Mouse (Mus musculus): ENCODE data around the gene Fyn.
A peak's percentile ranks its signal among the peaks of the same experiment; 100 is the strongest.

Gene Fyn

DNA sequence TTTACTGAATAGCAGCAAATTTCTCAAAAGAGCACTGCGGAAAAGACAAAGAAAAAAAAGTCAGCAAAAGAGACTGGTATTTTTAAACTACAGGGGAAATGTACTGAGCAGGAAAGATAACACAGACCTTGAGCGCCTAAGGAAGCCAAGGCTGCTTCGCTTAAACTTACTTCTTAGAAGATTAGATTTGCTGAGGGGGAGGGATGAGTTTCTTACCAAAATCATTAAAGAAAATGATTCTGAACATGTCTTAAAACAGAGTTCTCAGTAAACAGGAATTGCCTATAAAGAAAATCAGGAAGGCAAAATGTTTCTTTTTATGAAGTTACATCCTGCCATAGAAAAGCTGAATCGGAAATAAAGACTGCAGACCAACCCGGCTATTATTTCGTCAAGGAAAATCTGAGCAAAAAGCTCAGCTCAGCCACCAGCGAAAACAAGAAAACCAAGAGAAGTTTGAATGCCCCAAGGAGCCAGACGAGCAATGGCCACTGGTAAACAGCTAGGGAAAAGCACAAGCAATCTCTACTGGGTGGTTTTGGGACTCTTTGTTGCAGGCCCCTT is at the start of gene Fyn:
Fyn (plus strand) TSS at position 284 of the 564 bp plus-strand sequence.
- no peak for DNase-seq

DNA sequence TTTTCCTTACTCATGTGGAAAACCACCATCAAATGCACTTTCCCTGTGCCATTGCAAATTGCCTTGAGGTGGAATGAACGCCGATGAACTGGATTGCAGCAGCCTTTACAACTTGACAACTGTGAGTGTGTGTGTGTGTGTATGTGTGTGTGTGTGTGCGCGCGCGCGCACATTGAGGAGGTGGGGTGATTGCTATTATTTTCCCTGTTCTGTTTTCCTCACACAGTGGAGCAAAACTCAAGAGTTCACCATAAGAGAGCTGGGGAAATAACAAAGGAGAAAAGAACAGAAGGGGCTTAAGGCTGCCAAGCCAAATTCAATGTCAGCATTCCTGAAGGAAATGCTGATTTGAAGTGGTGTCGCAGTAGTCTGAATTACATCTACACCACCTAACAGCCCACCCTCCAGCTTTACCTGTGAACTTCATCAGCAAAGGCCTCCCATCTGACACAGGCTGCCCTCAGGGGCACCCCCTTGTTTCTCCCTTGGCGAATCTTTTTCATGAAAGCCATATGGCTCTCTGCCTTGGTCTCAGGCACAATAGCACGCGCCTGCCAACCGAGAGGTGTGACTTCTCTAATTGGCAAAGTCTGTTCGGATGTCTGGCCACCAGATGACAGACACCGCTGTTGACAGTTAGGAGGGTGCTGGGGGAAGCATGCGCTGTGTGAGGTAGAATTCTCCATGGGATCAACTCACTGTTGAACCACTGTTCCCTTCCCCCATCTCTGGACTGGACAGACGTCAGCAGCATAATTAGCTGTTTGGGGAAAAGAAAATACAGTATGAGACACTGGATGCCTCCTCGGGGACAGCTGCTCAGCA is 47.6 kb upstream of the Fyn start:
- peak; percentile 55 for DNase-seq

DNA sequence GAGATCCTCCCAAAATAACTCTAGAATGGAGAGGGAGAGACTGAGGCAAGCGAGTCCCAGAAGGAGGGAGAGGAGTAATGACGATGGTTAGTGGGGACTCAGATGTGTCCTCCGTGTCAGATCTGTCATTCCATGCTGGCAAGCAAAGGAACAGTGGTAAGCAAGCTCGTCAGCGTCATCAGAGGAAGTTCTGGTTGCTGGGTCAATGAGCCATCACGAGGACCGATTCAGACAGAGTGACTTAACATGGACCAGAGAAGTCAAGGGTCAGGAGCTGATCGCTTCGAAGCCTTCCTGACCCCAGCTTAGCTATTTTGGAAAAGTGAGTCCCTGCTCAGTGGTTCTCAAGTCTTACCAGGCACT is 47.1 kb upstream of the Fyn start:
- DNase-seq, result no peak

DNA sequence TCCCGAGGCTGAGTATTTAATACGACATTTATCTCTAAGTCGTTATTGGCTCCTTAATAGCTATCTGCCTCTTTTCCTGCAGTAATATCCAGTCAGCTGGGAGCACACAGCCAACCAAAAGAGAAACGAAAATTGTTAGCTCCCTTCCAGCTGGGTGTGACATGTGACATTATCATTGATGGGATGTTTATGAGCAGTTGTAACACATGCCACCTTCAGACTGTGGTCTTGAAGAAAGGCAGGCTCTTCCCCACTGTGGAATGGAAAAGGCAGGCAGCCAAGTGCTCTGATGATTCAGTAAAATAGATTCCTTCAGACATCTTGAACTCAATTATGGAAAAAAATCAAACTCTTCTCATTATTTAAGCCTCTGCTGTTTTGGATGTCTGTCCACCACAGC is 46.5 kb upstream of the Fyn start:
- DNase-seq, result no peak

DNA sequence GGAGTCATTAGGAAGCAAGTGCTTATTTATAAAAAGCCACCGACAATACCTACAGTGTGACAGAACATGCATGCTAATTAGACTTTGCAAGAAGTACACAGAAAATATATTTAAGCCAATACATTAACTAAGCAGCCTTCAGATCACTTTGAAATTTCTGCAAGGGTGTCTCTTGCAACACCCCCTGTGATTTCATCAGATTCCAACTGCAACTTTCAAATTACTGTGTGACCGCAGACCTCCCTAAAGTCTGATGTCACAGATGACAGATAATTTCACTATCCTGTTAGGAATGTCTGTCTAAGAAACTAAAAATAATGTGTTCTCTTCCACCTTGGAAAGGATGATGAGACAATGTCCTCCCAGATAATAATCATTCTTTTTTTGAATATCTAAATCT is 44.4 kb upstream of the Fyn start:
- no peak for DNase-seq

DNA sequence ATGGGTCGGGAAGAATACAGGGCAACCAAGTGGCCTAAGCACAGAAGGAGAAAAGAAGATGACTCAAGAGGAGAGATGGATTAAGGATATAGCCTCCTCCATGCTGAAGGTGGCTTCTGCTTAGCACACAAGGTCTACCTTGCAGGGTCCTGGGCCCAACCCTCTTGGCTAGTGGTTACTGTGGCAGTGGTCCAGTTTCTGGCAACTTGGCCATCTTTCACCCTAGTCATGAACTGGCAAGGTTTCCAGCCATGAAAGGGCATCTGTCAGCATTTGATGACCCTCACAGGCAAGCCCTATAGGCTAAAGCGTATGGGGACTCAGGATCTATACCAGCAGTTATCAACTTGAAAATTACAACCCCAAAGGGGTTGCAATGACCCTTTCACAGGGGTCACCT is 40.0 kb upstream of the Fyn start:
- no peak for DNase-seq

DNA sequence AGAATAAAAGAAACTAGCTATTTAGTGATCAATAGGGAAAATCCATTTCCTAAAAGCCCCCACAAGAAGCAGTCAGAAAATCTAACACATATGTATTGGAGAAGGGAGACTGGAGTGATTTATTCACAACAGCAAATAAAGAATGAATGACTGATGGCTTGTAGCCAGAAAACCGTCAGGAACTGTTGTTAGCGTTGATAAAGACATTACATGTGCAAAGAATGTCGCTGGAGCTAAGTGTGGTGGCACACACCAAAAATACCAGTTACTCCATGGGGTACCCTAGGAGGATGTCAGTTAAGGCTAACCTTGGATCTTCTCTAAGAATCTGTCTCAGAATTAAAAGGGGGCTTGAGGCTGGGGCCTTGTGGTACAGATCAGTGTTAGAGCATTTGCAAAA is 34.3 kb upstream of the Fyn start:
- DNase-seq, result no peak

DNA sequence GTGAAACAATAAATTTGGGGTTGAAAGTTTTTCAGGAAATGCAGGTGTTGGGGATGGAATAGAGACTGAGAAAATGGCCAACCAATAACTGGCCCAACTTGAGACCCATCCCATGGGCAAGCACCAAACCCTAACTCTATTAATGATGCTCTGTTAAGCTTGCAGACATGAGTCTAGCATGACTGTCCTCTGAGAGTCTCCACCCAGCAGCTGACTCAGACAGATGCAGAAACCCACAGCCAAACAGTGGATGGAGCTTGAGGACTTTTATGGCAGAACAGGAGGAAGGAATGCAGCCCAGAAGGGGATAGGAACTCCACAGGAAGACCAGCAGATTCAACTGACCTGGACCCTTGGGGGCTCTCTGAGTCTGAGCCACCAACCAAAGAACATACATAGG is 32.8 kb upstream of the Fyn start:
- no peak for DNase-seq

DNA sequence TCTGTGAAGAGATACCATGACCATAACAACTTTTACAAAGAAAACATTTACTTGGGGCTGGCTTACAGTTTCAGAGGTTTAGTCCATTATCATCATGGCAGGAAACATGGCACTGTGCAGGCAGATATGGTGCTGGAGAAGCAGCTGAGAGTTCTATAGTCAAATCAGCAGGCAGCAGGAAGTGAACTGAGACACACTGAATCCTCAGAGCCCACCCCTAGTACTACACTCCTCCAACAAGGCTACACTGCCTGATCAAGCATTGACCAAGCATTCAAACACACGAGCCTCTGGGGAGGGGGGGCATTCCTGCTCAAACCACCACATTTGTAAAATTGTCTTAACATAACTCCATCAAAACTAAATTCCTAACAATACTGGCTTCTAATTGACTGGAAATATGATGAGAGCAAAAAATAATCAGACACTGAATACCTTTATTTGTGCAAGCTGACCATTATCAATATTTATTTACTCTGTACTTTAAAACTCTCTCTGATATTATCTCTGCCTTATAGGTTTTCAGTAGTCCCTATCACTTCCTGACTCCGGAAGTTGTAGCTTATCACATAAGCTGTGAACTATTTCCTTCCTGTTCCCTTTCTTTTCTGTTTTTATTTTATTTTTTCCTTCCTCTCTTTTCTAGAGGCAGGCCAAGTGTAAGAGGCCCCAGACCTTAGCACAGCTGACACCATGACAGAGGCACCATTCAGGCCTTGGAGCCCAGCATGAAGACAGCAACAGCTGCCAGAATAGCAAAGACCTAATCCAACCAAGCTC is 29.3 kb upstream of the Fyn start:
- no peak for DNase-seq

DNA sequence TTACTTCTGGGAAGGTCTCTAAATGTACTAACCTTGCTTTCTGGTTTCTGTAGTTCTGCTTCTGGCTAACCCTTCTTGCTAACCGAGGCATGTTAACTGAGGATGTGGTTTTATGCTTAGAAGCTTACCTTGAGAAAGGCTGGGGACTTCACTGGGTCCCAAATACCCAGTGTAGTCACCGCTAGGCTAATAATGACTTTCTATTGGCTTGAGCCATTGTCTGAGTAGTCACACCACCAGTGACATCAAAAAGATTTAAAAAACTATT is 28.8 kb upstream of the Fyn start:
- no peak for DNase-seq

DNA sequence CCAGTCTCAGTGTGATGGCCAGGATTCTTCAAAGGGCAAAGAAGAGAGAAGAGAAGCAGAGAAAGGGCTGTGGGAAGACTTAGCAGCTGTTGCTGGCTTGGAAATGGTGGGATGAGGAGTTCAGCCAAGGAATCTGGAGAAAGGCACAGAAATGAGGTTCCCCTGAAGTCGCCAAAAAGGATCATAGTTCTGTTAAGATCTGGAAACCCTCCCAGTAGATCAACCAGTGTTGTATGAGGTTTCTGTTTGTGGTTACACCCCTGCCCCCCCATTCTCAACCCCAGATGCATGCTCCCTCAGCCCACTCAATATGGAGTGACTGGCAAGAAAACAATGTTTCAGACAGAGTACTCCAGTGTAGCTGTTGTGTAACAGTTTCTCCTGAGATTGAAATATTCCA is 25.1 kb upstream of the Fyn start:
- no peak for DNase-seq

DNA sequence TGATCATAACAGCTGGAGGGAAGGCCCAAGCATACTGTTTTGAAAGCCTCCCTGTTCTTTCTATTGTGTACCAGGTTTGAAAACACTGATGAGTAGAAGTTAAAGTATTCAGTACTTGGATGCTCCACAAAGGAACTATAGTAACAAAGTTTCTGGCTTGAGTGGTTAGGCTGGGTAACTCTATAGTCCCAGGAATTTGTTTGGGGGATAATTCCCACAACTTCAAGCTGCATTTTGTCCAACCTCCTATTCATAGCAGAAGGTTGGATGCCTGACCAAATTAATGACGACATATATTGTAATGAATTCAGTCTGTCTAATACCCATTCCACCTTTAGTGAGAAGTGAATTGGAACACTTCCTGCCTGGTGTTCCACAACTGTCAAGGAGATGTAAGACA is 22.7 kb upstream of the Fyn start:
- DNase-seq, result no peak

DNA sequence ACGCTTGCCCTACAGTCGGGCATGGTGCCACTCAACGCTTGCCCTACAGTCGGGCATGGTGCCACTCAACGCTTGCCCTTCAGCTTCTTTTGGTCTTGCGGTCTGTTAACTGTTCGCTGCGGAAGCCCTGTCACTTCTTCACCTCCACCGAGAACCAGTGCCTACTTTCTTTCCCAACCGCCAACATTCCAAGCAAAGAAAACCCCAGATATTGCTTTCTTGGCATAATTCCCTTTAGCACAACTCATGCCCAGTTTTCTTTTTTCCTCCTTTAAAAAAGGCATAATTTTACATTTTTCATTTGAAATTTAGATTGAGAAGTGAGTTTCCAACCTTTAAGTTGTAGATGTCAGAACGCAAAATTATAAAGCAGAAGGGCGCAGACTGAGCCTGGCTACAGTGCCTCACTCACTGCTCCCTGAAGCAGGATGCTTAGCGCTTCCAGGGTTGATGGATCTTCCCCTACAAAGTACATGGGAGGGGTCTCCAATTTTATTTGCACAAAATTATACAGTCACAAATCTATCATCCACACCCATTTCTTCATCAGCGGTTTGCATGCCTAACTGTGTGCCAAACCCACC is 18.8 kb upstream of the Fyn start:
- no peak for DNase-seq

DNA sequence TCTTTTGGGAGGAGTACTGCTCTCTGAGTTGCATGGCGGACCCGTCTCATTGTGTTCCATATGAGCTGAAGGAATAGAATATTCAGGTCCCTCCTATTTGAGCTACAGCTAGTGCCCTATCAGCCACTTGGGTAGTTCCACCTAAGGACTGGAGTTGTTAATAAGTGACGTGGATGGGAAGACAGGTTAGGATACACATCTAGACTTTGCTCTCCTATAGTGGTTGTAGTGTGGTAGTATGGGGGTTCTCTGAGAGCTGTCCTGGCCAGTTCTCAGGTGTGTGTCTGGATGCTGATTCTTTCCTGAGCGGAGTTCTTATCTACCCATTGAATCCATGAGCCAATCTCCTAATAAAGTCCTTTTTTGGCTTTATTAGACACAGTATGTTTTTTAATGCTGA is 4.5 kb upstream of the Fyn start:
- DNase-seq, result no peak

DNA sequence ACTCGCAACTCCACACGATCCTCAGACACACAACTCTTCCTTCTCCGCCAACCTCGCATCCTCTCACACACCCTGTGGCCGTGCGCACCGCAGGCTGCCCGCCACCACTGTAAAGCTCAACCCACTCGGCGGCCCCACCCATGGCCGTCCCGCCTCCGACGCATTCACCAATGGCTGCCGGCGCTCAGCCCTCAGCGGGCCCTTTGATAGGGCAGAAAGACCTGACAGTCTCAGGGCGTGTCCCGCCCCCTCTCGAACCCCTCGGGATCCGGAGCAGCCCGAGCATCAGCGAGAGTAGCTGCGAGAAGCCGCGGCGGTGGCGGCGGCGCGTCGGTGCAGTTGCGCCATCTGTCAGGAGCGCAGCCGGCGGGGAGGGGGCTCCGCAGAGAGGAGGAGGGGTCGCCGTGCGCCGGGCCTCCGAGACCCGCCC is 862 bp downstream of the Fyn start:
- DNase-seq, result peak; percentile 96

DNA sequence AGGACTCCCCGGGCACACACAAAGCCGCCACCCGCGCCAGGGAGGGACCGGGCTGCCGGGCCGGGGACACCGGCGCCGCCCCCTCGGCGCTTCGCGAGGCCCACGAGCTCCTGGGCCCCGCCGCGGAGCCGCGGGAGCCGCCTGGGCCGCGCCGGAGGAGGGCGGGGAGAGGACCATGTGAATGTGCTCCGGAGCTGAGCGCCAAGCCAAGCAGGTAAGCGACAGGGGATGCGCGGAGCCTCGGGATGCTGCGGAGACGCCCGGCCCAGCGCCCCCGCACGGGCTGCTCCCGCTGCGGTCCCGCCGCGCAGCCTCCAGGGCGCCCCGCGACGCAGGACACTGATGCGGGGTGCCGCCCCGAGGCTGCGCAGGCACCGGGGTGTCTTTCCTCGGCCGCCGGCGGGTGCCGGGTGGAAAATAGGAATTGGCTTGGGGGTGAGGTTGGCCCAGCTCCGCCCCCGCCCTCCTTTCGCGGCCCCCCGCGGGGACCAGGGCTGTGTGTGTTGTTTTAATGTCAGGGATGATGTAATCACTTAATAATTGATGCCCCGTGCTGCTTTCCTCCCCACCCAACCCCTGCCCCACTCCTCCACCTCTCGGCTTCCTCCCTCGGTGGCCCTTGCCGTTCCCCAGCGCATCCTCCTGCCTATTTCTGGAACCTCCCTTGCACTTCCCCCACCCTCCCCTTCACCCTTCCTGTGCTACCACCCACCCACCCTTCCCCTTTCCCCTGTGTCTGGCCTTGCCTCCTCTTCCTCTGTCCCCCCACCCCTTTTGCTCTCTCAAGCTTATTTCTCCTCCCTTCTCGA is 1.5 kb downstream of the Fyn start:
- DNase-seq, result peak; percentile 80

DNA sequence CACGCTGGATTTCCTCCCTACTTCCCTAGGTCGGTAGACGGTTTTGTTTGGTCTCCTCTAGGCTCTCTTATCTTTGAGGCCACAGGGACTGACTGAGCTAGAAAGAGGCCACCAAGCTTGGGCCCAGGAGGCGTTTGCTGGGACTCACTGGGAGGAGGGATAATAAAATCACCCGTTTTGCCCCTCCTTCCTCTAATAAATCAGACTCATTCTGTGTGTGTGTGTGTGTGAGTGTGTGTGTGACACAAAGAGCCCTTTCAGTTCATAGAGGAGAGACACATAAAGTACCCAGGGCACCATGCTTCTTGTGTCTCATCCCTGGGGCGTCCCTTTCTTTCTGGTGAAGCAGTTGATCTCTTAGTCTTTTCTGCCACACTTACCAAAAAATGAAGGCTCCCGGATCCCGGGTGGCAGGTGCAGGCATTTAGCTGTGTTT is 2.1 kb downstream of the Fyn start:
- peak; percentile 63 for DNase-seq

DNA sequence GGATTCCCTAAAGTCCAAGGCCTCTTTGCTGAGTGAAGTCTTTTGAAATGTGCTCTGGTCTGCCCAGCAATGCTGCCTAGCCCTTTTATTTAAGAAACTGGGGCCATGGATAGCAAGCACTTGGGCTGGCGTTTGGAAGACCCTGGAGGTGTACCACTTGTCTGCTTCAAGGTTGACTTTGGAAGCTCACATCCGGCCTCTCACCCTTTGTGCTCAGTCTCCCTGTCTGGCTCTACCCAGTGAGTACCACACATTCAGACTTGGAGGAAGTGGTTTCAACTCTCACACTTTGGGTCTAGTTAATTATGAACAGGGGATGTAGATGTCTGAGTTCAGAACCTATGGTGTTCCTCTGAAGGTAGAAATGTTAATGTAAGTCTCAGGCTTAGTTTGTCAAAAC is 2.8 kb downstream of the Fyn start:
- DNase-seq, result no peak

DNA sequence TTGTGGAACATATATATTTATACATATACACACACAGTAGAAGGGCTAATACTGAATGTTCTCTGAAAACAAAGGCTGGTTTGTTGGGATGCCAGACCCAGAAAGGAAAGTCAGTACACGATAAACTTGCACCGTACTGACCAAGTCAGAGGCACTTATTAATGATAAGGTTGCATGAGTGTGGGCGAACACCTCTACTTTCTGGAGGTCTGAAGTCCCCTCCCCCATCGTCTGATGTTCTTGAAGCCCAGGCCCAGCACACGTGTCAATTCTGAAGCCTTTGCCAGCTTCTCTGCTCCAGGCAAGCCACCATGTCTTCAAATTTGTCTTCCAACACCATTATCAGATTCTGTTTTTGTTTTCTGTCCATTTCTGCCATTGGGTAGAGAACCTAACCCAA is 3.3 kb downstream of the Fyn start:
- no peak for DNase-seq

DNA sequence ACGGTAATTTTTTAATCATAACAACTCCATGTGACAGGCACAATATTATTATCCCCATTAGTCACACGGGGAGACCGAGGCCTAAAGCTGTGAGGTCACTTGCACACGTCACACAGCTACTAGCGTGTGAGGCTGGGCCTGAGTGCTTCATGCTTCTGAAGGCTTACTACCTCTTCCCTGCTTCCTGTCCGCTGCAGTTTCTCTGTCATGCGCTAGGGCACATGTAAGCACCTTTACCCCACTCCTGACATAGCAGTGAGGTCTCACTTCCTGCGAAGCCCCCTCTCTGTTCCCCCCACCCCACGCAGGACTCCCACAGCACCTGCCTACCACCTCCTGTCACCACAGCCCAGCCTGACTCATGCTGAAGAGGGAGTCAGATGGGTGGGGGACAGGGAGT is 8.0 kb downstream of the Fyn start:
- DNase-seq, result no peak

DNA sequence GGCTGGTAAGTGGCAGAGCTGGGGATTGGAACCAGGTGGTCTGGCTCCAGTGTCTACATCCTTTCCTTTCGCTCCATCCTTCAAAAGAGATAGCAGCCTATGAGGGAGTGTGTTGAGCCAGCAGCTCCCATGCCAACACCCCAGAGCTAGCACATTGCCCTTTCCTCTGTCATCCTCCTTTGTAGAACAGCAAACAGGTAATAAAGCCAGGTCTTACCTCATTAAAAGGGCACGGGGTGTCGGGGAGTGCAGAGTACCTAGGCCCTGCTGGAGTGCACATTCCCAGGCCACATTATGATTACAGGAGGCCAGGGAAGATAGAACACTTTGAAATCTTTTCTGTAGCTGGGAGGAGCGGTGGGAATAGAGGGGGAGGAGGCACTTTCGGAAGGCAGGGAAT is 8.6 kb downstream of the Fyn start:
- DNase-seq, result no peak

DNA sequence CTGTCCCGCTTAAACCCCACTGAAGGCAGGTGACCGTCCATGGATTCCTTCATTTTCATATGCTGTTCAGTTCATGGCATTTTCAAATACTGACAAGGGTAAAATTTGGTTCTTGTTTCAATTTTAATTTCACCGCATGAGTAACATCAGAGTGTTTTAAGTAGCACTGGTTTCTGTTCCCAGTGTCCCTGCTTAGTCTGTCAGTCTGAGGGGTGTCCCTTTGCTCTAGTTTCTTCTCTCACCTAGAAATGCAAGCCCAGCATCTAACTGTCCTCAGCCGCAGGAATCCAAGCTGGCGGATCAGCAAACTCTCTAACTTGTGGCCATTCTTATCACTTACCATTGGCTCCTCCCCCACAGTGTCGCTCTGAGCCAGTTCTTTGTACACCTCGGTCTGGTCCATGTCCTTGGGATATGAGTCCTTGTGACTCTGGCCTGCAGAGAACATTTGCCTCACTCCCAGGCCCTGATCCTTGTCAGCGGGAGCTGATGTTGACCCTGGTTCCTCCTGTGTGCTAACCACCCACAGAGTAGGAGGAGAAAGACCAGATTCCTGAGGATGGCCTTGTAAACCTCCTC is 9.5 kb downstream of the Fyn start:
- peak; percentile 3 for DNase-seq

DNA sequence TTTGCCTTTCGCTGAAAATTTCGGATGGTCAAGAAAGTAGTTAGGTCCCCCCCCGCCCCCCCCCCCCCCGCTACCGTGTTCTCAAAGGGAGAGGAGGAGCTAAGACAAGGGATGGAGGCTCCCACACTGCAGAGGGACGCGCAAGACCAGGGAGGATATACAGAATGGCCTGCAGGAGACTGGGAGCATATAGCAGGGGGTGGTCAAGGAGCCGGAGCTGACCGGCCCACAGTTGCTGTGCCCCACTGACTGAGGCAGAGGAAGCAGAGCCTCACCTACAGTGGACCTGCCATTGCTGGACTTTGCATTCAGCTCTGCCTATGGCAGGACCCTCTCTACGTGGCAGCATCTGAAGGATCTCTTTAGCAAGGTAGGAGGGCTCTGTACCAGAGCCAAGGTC is 10.6 kb downstream of the Fyn start:
- no peak for DNase-seq
